Comparison of ENCODE assay signal across 26 mouse cellular contexts in the genomic region with DNA sequence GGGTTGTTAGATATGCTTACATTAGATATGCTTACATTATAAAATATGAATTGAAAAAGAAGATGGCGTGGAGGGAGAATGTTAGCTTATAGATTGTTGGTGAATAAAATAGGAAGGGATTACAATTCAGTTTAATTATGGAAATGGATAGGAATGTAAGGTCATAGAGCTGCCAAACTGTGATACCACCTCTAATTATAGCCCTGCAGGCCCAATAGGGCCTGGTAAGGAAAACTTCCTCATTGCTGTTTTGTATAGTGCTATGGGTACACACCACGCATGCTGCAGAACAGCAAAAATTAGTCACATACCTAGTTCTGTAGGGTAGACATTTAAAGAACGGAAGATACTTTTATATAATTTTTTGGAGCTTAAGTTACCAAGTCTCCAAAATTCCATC.
DNase-seq lines count a peak whose midpoint lies in the region; ATAC-seq and TF ChIP-seq lines count a peak whose summit lies in the region.
"Had no signal": no experiment of that assay in that cellular context is flagged by ENCODE, and none has a peak within 500 bp of the region (broad histone marks: within the 10 kb centered on the region; RNA-seq: fewer than 3 reads in every experiment).

No protein-coding gene starts in this region.

- H3K4me2 ChIP-seq in heart, embryonic 11.5 days: no peak overlapping the region
- 0 out of 2 replicates have a peak overlapping the region, but pooled peaks have one; percentile 1 for H3K4me2 ChIP-seq in heart, embryonic 14.5 days (ENCODE audit: low read length)
- H3K4me2 ChIP-seq in heart, postnatal 0 days (ENCODE audit: low read depth, low read length): no peak overlapping the region
- H3K4me2 ChIP-seq: embryonic facial prominence, embryonic 12.5 days; embryonic facial prominence, embryonic 15.5 days; hindbrain, embryonic 12.5 days; hindbrain, embryonic 15.5 days; kidney, embryonic 15.5 days had no signal

- no peak for ATAC-seq in heart, embryonic 11.5 days (replicated peaks; ENCODE audit: insufficient number of reproducible peaks, low FRiP score, low TSS enrichment)
- ATAC-seq in heart, embryonic 14.5 days (ENCODE audit: insufficient number of reproducible peaks, insufficient read depth, low FRiP score, low read depth): 0 out of 2 replicates have a peak, but pooled peaks have one; percentile 45
- ATAC-seq in heart, postnatal 0 days (ENCODE audit: insufficient read depth, low read depth): peak; percentile 85
- ATAC-seq: activated CD4-positive, CD25-positive, alpha-beta regulatory T cell, adult 4 months; forebrain, embryonic 14.5 days; forebrain, postnatal 0 days; intestine, postnatal 0 days had no signal

- peak; percentile 27 for DNase-seq in heart, adult 11 months
- no peak for DNase-seq in heart, postnatal 10 days
- DNase-seq in heart, adult 9 months (ENCODE audit: low spot score in 2 of 2): no peak
- no peak for DNase-seq in heart, postnatal 14 days
- DNase-seq in heart, postnatal 0 days (ENCODE audit: low spot score): peak; percentile 63
- no peak for DNase-seq in lung, postnatal 10 days
- DNase-seq: adrenal gland, postnatal 10 days; adrenal gland, postnatal 36 days; cerebellum, adult 11 months; cerebellum, adult 2 months; cerebellum, adult 9-11 months; cerebellum, postnatal 25 days; forebrain, postnatal 0 days; gastrocnemius, adult 2 months; gastrocnemius, postnatal 14 days; kidney, adult 8-10 months had no signal

- TF ChIP-seq EP300 in heart, postnatal 0 days (IDR thresholded peaks at IDR 0.05; ENCODE audit: low read depth): no peak

- H3K9ac ChIP-seq in heart, embryonic 11.5 days (ENCODE audit: low read depth, low read length): no peak overlapping the region
- peak overlapping the region; percentile 27; the same call in 1 of the 2 replicates for H3K9ac ChIP-seq in heart, embryonic 14.5 days (ENCODE audit: low read length)
- H3K9ac ChIP-seq in heart, postnatal 0 days (replicated peaks; ENCODE audit: low read depth, low read length): no peak overlapping the region
- H3K9ac ChIP-seq: embryonic facial prominence, embryonic 12.5 days; embryonic facial prominence, embryonic 15.5 days; forebrain, postnatal 0 days; hindbrain, embryonic 12.5 days; hindbrain, embryonic 15.5 days; kidney, embryonic 15.5 days had no signal

- intact Hi-C loops in heart, postnatal 10 days (cut with DNase I): loop anchor here (5.0 kb wide), 1 partner anchor 91 kb away; a partner anchor contains a TSS
- intact Hi-C loops in heart, postnatal 14 days (cut with DNase I): loop anchor here (5.0 kb wide), 1 partner anchor 116 kb away; no protein-coding TSS in a partner anchor

- H3K27ac ChIP-seq in heart, embryonic 11.5 days (ENCODE audit: low read depth, low read length): 0 out of 2 replicates have a peak overlapping the region, but pooled peaks have one; percentile 35
- peak overlapping the region; percentile 71 to 87; a peak in 3 of 4 replicates for H3K27ac ChIP-seq in heart, embryonic 14.5 days (replicated peaks in 1 of 2; ENCODE audit: control insufficient read depth in 1 of 2, insufficient read depth in 1 of 2, low read depth in 2 of 2, low read length in 2 of 2)
- peak overlapping the region; percentile 85 for H3K27ac ChIP-seq in heart, postnatal 0 days (ENCODE audit: low read depth)
- H3K27ac ChIP-seq: embryonic facial prominence, embryonic 12.5 days; embryonic facial prominence, embryonic 15.5 days; gastrocnemius, adult 2 months; hindbrain, embryonic 12.5 days; hindbrain, embryonic 15.5 days; kidney, embryonic 15.5 days had no signal

- H3K9me3 ChIP-seq in heart, embryonic 11.5 days (replicated peaks; ENCODE audit: control insufficient read depth, low read length): no peaks in the 10 kb centered on the region
- no peaks in the 10 kb centered on the region for H3K9me3 ChIP-seq in heart, embryonic 14.5 days (ENCODE audit: control insufficient read depth, low read length)
- H3K9me3 ChIP-seq in heart, postnatal 0 days (replicated peaks; ENCODE audit: control insufficient read depth, low read length): no peaks in the 10 kb centered on the region
- H3K9me3 ChIP-seq: embryonic facial prominence, embryonic 12.5 days; embryonic facial prominence, embryonic 15.5 days; hindbrain, embryonic 12.5 days; hindbrain, embryonic 15.5 days; kidney, embryonic 15.5 days had no signal

- no peak overlapping the region for H3K4me3 ChIP-seq in heart, embryonic 11.5 days (ENCODE audit: low read depth, low read length)
- H3K4me3 ChIP-seq in heart, embryonic 14.5 days (ENCODE audit: control insufficient read depth in 1 of 2, insufficient read depth in 1 of 2, low read depth in 1 of 2, low read length in 2 of 2): no peak overlapping the region
- H3K4me3 ChIP-seq in heart, postnatal 0 days (ENCODE audit: low read depth, low read length): no peak overlapping the region
- H3K4me3 ChIP-seq: embryonic facial prominence, embryonic 12.5 days; embryonic facial prominence, embryonic 15.5 days; gastrocnemius, adult 2 months; hindbrain, embryonic 12.5 days; hindbrain, embryonic 15.5 days; kidney, embryonic 15.5 days had no signal

- TF ChIP-seq CTCF in heart, postnatal 0 days (IDR thresholded peaks at IDR 0.05; ENCODE audit: low read depth): no peak

- no peaks in the 10 kb centered on the region for H3K36me3 ChIP-seq in heart, embryonic 11.5 days (ENCODE audit: control insufficient read depth, insufficient read depth, low read length)
- peaks cover 49% of the 10 kb centered on the region for H3K36me3 ChIP-seq in heart, embryonic 14.5 days (ENCODE audit: control insufficient read depth, insufficient read depth, low read length)
- H3K36me3 ChIP-seq in heart, postnatal 0 days (replicated peaks; ENCODE audit: control insufficient read depth, insufficient read depth, low read length): peaks cover 16% of the 10 kb centered on the region

- H3K27me3 ChIP-seq in heart, embryonic 11.5 days (ENCODE audit: control insufficient read depth, insufficient read depth, low read length): no peaks in the 10 kb centered on the region
- no peaks in the 10 kb centered on the region for H3K27me3 ChIP-seq in heart, embryonic 14.5 days (ENCODE audit: control insufficient read depth, insufficient read depth, low read length)
- no peaks in the 10 kb centered on the region for H3K27me3 ChIP-seq in heart, postnatal 0 days (ENCODE audit: control insufficient read depth, insufficient read depth, low read length)
- H3K27me3 ChIP-seq: embryonic facial prominence, embryonic 12.5 days; embryonic facial prominence, embryonic 15.5 days; hindbrain, embryonic 12.5 days; hindbrain, embryonic 15.5 days; kidney, embryonic 15.5 days had no signal

- 83% methylated on average over 3 of the region's 3 CpGs for WGBS in heart, embryonic 11.5 days (ENCODE audit: insufficient replicate concordance)
- WGBS in heart, embryonic 14.5 days: 58% methylated on average over 3 of the region's 3 CpGs
- WGBS in heart, postnatal 0 days: 51% methylated on average over 3 of the region's 3 CpGs

- peaks cover 23% of the 10 kb centered on the region for H3K4me1 ChIP-seq in heart, embryonic 11.5 days (ENCODE audit: control insufficient read depth, insufficient read depth, low read length)
- H3K4me1 ChIP-seq in heart, embryonic 14.5 days (ENCODE audit: control insufficient read depth in 2 of 2, insufficient read depth in 2 of 2, low read length in 2 of 2): peaks cover 10 to 28% of the 10 kb centered on the region in 2 experiments
- H3K4me1 ChIP-seq in heart, postnatal 0 days (ENCODE audit: control insufficient read depth, insufficient read depth): peaks cover 11% of the 10 kb centered on the region; the same call in 1 of the 2 replicates
- H3K4me1 ChIP-seq: hindbrain, embryonic 12.5 days; hindbrain, embryonic 15.5 days had no signal

Comparison
In these comparisons a context has a peak if more than half of its experiments do, and no peak if none do; other contexts are left out.
1. DNase-seq: peak in heart, adult 11 months (single experiment) and heart, postnatal 0 days (single experiment); none in heart, postnatal 10 days (0 of 2), heart, adult 9 months (0 of 2), heart, postnatal 14 days (0 of 2) and lung, postnatal 10 days (single experiment).
2. H3K27ac ChIP-seq: peak in every context shown above with its lines; median percentile 85 in heart, postnatal 0 days; 79 in heart, embryonic 14.5 days; 35 in heart, embryonic 11.5 days.